Mouse (Mus musculus): ENCODE data around the gene Zfpm1. TPM values are rescaled to one million over a fixed set of nuclear protein-coding genes. Genes with fewer than 3 reads are reported as not detected.

Gene Zfpm1
- polyA plus RNA-seq, 1 experiment: 708 TPM

- TF ChIP-seq GATA1 (IDR thresholded peaks at IDR 0.05; ENCODE audit: low read length): no peak
These were observed 59.8 kb downstream of the Zfpm1 start for GRCm38 (mm10) chr8:122341790-122342189.

- no peak for TF ChIP-seq GATA1 (IDR thresholded peaks at IDR 0.05; ENCODE audit: low read length)
These were observed 60.4 kb downstream of the Zfpm1 start for GRCm38 (mm10) chr8:122342362-122342761.

GRCm38 (mm10) chr8:122342806-122343209 lies 60.9 kb downstream of the Zfpm1 start:
- TF ChIP-seq GATA1 (IDR thresholded peaks at IDR 0.05; ENCODE audit: low read length): no peak

GRCm38 (mm10) chr8:122343341-122343740 lies 61.4 kb downstream of the Zfpm1 start:
- no peak for TF ChIP-seq GATA1 (IDR thresholded peaks at IDR 0.05; ENCODE audit: low read length)

- no peak for TF ChIP-seq GATA1 (IDR thresholded peaks at IDR 0.05; ENCODE audit: low read length)
These were observed 61.8 kb downstream of the Zfpm1 start for GRCm38 (mm10) chr8:122343758-122344157.

GRCm38 (mm10) chr8:122344219-122344618 lies 62.3 kb downstream of the Zfpm1 start:
- no peak for TF ChIP-seq GATA1 (IDR thresholded peaks at IDR 0.05; ENCODE audit: low read length)

- TF ChIP-seq GATA1 (IDR thresholded peaks at IDR 0.05; ENCODE audit: low read length): no peak
These were observed 63.5 kb downstream of the Zfpm1 start for GRCm38 (mm10) chr8:122345181-122346095.

GRCm38 (mm10) chr8:122347811-122348552 lies 66.0 kb downstream of the Zfpm1 start:
- no peak for TF ChIP-seq GATA1 (IDR thresholded peaks at IDR 0.05; ENCODE audit: low read length)

GRCm38 (mm10) chr8:122349357-122350297 lies 67.7 kb downstream of the Zfpm1 start:
- TF ChIP-seq GATA1 (IDR thresholded peaks at IDR 0.05; ENCODE audit: low read length): peak; percentile 85

GRCm38 (mm10) chr8:122350309-122351089 lies 68.6 kb downstream of the Zfpm1 start:
- TF ChIP-seq GATA1 (IDR thresholded peaks at IDR 0.05; ENCODE audit: low read length): no peak

- TF ChIP-seq GATA1 (IDR thresholded peaks at IDR 0.05; ENCODE audit: low read length): no peak
These were observed 72.2 kb downstream of the Zfpm1 start for GRCm38 (mm10) chr8:122354157-122354556.

- no peak for TF ChIP-seq GATA1 (IDR thresholded peaks at IDR 0.05; ENCODE audit: low read length)
These were observed 74.0 kb downstream of the Zfpm1 start for GRCm38 (mm10) chr8:122355642-122356606.

GRCm38 (mm10) chr8:122357202-122357601 lies 75.3 kb downstream of the Zfpm1 start:
- no peak for TF ChIP-seq GATA1 (IDR thresholded peaks at IDR 0.05; ENCODE audit: low read length)
